Mouse (Mus musculus): Measurements from ENCODE around the gene Mob3b. TPM values are rescaled to one million over a fixed set of nuclear protein-coding genes. Genes with fewer than 3 reads are reported as not detected.

Mob3b gene
- polyA plus RNA-seq, 1 experiment, result 6.5 TPM

GRCm38 (mm10) chr4:35006056-35006455 lies 151.2 kb downstream of the Mob3b start:
- Histone ChIP-seq H3K4me1 (ENCODE audit: control insufficient read depth, insufficient read depth, low read length) (no peaks in the 10 kb centered on the region), H3K27me3 (ENCODE audit: control insufficient read depth, insufficient read depth, low read length, poor library complexity, severe bottlenecking) (no peaks in the 10 kb centered on the region), H3K9ac (ENCODE audit: low read depth, poor library complexity, severe bottlenecking) (no peak overlapping the region), H3K4me3 (ENCODE audit: low read depth, low read length) (no peak overlapping the region), H3K36me3 (ENCODE audit: control insufficient read depth, insufficient read depth, low read length, poor library complexity, severe bottlenecking) (no peaks in the 10 kb centered on the region), H3K27ac (ENCODE audit: insufficient read depth, low read length) (no peak overlapping the region), H3K9me3 (replicated peaks; ENCODE audit: control insufficient read depth, insufficient read depth, low read length, poor library complexity, severe bottlenecking) (no peaks in the 10 kb centered on the region)
- no peak for TF ChIP-seq CTCF (IDR thresholded peaks at IDR 0.05; ENCODE audit: low read depth, low read length)
- TF ChIP-seq EP300 (IDR thresholded peaks at IDR 0.05; ENCODE audit: insufficient read depth, low read depth, low read length), result no peak
- TF ChIP-seq POLR2A (IDR thresholded peaks at IDR 0.05; ENCODE audit: insufficient read depth, low read length), result no peak

- Histone ChIP-seq H3K4me3 (ENCODE audit: low read depth, low read length) (no peak overlapping the region), H3K4me1 (ENCODE audit: control insufficient read depth, insufficient read depth, low read length) (no peaks in the 10 kb centered on the region), H3K27me3 (ENCODE audit: control insufficient read depth, insufficient read depth, low read length, poor library complexity, severe bottlenecking) (no peaks in the 10 kb centered on the region), H3K36me3 (ENCODE audit: control insufficient read depth, insufficient read depth, low read length, poor library complexity, severe bottlenecking) (no peaks in the 10 kb centered on the region), H3K9me3 (replicated peaks; ENCODE audit: control insufficient read depth, insufficient read depth, low read length, poor library complexity, severe bottlenecking) (no peaks in the 10 kb centered on the region), H3K9ac (ENCODE audit: low read depth, poor library complexity, severe bottlenecking) (no peak overlapping the region), H3K27ac (ENCODE audit: insufficient read depth, low read length) (no peak overlapping the region)
- TF ChIP-seq CTCF (IDR thresholded peaks at IDR 0.05; ENCODE audit: low read depth, low read length), result no peak
- TF ChIP-seq EP300 (IDR thresholded peaks at IDR 0.05; ENCODE audit: insufficient read depth, low read depth, low read length), result no peak
- TF ChIP-seq POLR2A (IDR thresholded peaks at IDR 0.05; ENCODE audit: insufficient read depth, low read length), result no peak
Observed at GRCm38 (mm10) chr4:35005068-35005769, 152.1 kb downstream of the Mob3b start.

GRCm38 (mm10) chr4:35004473-35004872 lies 152.8 kb downstream of the Mob3b start:
- no peaks in the 10 kb centered on the region for H3K36me3 ChIP-seq (ENCODE audit: control insufficient read depth, insufficient read depth, low read length, poor library complexity, severe bottlenecking)
- no peak overlapping the region for H3K4me3 ChIP-seq (ENCODE audit: low read depth, low read length)
- no peak overlapping the region for H3K27ac ChIP-seq (ENCODE audit: insufficient read depth, low read length)
- TF ChIP-seq POLR2A (IDR thresholded peaks at IDR 0.05; ENCODE audit: insufficient read depth, low read length) (no peak), CTCF (IDR thresholded peaks at IDR 0.05; ENCODE audit: low read depth, low read length) (no peak), EP300 (IDR thresholded peaks at IDR 0.05; ENCODE audit: insufficient read depth, low read depth, low read length) (no peak)
- H3K9ac ChIP-seq (ENCODE audit: low read depth, poor library complexity, severe bottlenecking), result no peak overlapping the region
- no peaks in the 10 kb centered on the region for H3K4me1 ChIP-seq (ENCODE audit: control insufficient read depth, insufficient read depth, low read length)
- no peaks in the 10 kb centered on the region for H3K9me3 ChIP-seq (replicated peaks; ENCODE audit: control insufficient read depth, insufficient read depth, low read length, poor library complexity, severe bottlenecking)
- H3K27me3 ChIP-seq (ENCODE audit: control insufficient read depth, insufficient read depth, low read length, poor library complexity, severe bottlenecking), result no peaks in the 10 kb centered on the region

- no peaks in the 10 kb centered on the region for H3K9me3 ChIP-seq (replicated peaks; ENCODE audit: control insufficient read depth, insufficient read depth, low read length, poor library complexity, severe bottlenecking)
- TF ChIP-seq EP300 (IDR thresholded peaks at IDR 0.05; ENCODE audit: insufficient read depth, low read depth, low read length), result no peak
- TF ChIP-seq POLR2A (IDR thresholded peaks at IDR 0.05; ENCODE audit: insufficient read depth, low read length), result no peak
- no peak for TF ChIP-seq CTCF (IDR thresholded peaks at IDR 0.05; ENCODE audit: low read depth, low read length)
- H3K27ac ChIP-seq (ENCODE audit: insufficient read depth, low read length), result no peak overlapping the region
- H3K9ac ChIP-seq (ENCODE audit: low read depth, poor library complexity, severe bottlenecking), result no peak overlapping the region
- H3K27me3 ChIP-seq (ENCODE audit: control insufficient read depth, insufficient read depth, low read length, poor library complexity, severe bottlenecking), result no peaks in the 10 kb centered on the region
- no peak overlapping the region for H3K4me3 ChIP-seq (ENCODE audit: low read depth, low read length)
- H3K36me3 ChIP-seq (ENCODE audit: control insufficient read depth, insufficient read depth, low read length, poor library complexity, severe bottlenecking), result no peaks in the 10 kb centered on the region
- H3K4me1 ChIP-seq (ENCODE audit: control insufficient read depth, insufficient read depth, low read length), result no peaks in the 10 kb centered on the region
Observed at GRCm38 (mm10) chr4:35003550-35004326, 153.5 kb downstream of the Mob3b start.

GRCm38 (mm10) chr4:34996616-34997015 lies 160.7 kb downstream of the Mob3b start:
- no peaks in the 10 kb centered on the region for H3K9me3 ChIP-seq (replicated peaks; ENCODE audit: control insufficient read depth, insufficient read depth, low read length, poor library complexity, severe bottlenecking)
- no peaks in the 10 kb centered on the region for H3K27me3 ChIP-seq (ENCODE audit: control insufficient read depth, insufficient read depth, low read length, poor library complexity, severe bottlenecking)
- no peaks in the 10 kb centered on the region for H3K4me1 ChIP-seq (ENCODE audit: control insufficient read depth, insufficient read depth, low read length)
- H3K36me3 ChIP-seq (ENCODE audit: control insufficient read depth, insufficient read depth, low read length, poor library complexity, severe bottlenecking), result no peaks in the 10 kb centered on the region
- H3K27ac ChIP-seq (ENCODE audit: insufficient read depth, low read length), result no peak overlapping the region
- TF ChIP-seq CTCF (IDR thresholded peaks at IDR 0.05; ENCODE audit: low read depth, low read length) (no peak), POLR2A (IDR thresholded peaks at IDR 0.05; ENCODE audit: insufficient read depth, low read length) (no peak), EP300 (IDR thresholded peaks at IDR 0.05; ENCODE audit: insufficient read depth, low read depth, low read length) (no peak)
- H3K9ac ChIP-seq (ENCODE audit: low read depth, poor library complexity, severe bottlenecking), result no peak overlapping the region
- no peak overlapping the region for H3K4me3 ChIP-seq (ENCODE audit: low read depth, low read length)

GRCm38 (mm10) chr4:34993639-34993975 lies 163.7 kb downstream of the Mob3b start:
- H3K27ac ChIP-seq (ENCODE audit: insufficient read depth, low read length), result no peak overlapping the region
- no peaks in the 10 kb centered on the region for H3K27me3 ChIP-seq (ENCODE audit: control insufficient read depth, insufficient read depth, low read length, poor library complexity, severe bottlenecking)
- no peak overlapping the region for H3K4me3 ChIP-seq (ENCODE audit: low read depth, low read length)
- H3K4me1 ChIP-seq (ENCODE audit: control insufficient read depth, insufficient read depth, low read length), result no peaks in the 10 kb centered on the region
- no peaks in the 10 kb centered on the region for H3K9me3 ChIP-seq (replicated peaks; ENCODE audit: control insufficient read depth, insufficient read depth, low read length, poor library complexity, severe bottlenecking)
- H3K36me3 ChIP-seq (ENCODE audit: control insufficient read depth, insufficient read depth, low read length, poor library complexity, severe bottlenecking), result no peaks in the 10 kb centered on the region
- TF ChIP-seq CTCF (IDR thresholded peaks at IDR 0.05; ENCODE audit: low read depth, low read length) (no peak), POLR2A (IDR thresholded peaks at IDR 0.05; ENCODE audit: insufficient read depth, low read length) (no peak), EP300 (IDR thresholded peaks at IDR 0.05; ENCODE audit: insufficient read depth, low read depth, low read length) (no peak)
- H3K9ac ChIP-seq (ENCODE audit: low read depth, poor library complexity, severe bottlenecking), result no peak overlapping the region

All from ES-Bruce4 (cell line).